Mouse (Mus musculus) heart, adult 18-20 months (tissue): ENCODE measurements around the gene Chac2. TPM values are rescaled to one million over a fixed set of nuclear protein-coding genes. Genes with fewer than 3 reads are reported as not detected.
"Not testable (repeated sequence)": the region's sequence is repeated elsewhere in the genome, so short reads cannot be mapped to it uniquely, and the experiment has no call there.

Source experiments
- DNase-seq, 2 experiments: peaks; one replicate each; pipeline ENCODE4 v3.0.0; 2021 to 2022; ENCODE audit warnings: mixed read lengths in 1 of 2
- long read RNA-seq, 2 experiments: library from polyadenylated mRNA; stranded (forward); transcript quantifications; one replicate each; pipeline ENCODE4 v2.0.0; 2021
- total RNA-seq, 2 experiments: library from RNA; stranded (reverse); gene quantifications; 2 replicates each; pipeline ENCODE4 v1.2.3; 2021

Chac2 gene
- 10 to 100 TPM; 23.7 to 30.7 TPM for total RNA-seq
- long read RNA-seq, experiment 1, transcript Chac2-201 (2 exons, 1,018 nt): minor isoform, 8 of 32 reads
- long read RNA-seq, experiment 1, transcript Chac2-202 (3 exons, 1,315 nt): major isoform, 23 of 32 reads
- long read RNA-seq, experiment 1, partial matches to known transcripts: 1 of 32 reads
- long read RNA-seq, experiment 1, other reads (novel, unspliced or antisense): 0 of 32 reads
- long read RNA-seq, experiment 2, transcript Chac2-202 (3 exons, 1,315 nt): major isoform, 11 of 18 reads
- long read RNA-seq, experiment 2, transcript Chac2-201 (2 exons, 1,018 nt): minor isoform, 5 of 18 reads
- long read RNA-seq, experiment 2, partial matches to known transcripts: 2 of 18 reads
- long read RNA-seq, experiment 2, other reads (novel, unspliced or antisense): 0 of 18 reads

- peak; percentile 90 for DNase-seq
These were observed at the start of gene Chac2 for GRCm38 (mm10) chr11:30985877-30986624. TSS of gene Chac2 (minus strand) at chr11:30986350.

GRCm38 (mm10) chr11:31034958-31035357, 48.8 kb upstream of the Chac2 start:
- DNase-seq: no peak

- not testable (repeated sequence) for DNase-seq
These were observed 31.3 kb upstream of the Chac2 start for GRCm38 (mm10) chr11:31017466-31017865.

GRCm38 (mm10) chr11:31009668-31010067, 23.5 kb upstream of the Chac2 start:
- not testable (repeated sequence) for DNase-seq

GRCm38 (mm10) chr11:31001169-31001908, 15.2 kb upstream of the Chac2 start:
- peak in 1 of 2 experiments; percentile 18 for DNase-seq

- DNase-seq: no peak
These were observed 13.9 kb upstream of the Chac2 start for GRCm38 (mm10) chr11:31000028-31000427.

GRCm38 (mm10) chr11:30998704-30999103, 12.6 kb upstream of the Chac2 start:
- DNase-seq: no peak

GRCm38 (mm10) chr11:30998199-30998598, 12.0 kb upstream of the Chac2 start:
- no peak for DNase-seq

- DNase-seq: no peak
These were observed 10.5 kb upstream of the Chac2 start for GRCm38 (mm10) chr11:30996670-30997069.

- DNase-seq: no peak
These were observed 471 bp upstream of the Chac2 start for GRCm38 (mm10) chr11:30986625-30987017.

- DNase-seq: no peak
These were observed 913 bp downstream of the Chac2 start for GRCm38 (mm10) chr11:30985237-30985636.

- DNase-seq: peak; percentile 89 to 92
These were observed 31.8 kb downstream of the Chac2 start, which contains the start of gene Erlec1 for GRCm38 (mm10) chr11:30954279-30954725. TSS of gene Erlec1 (minus strand) at chr11:30954335.

GRCm38 (mm10) chr11:30953469-30954154, 32.5 kb downstream of the Chac2 start:
- peak; percentile 54 to 60 for DNase-seq

- no peak for DNase-seq
These were observed 33.3 kb downstream of the Chac2 start for GRCm38 (mm10) chr11:30952829-30953228.

- DNase-seq: no peak
These were observed 42.6 kb downstream of the Chac2 start for GRCm38 (mm10) chr11:30943522-30943921.

GRCm38 (mm10) chr11:30928498-30928897, 57.7 kb downstream of the Chac2 start:
- DNase-seq: no peak

- no peak for DNase-seq
These were observed 58.1 kb downstream of the Chac2 start for GRCm38 (mm10) chr11:30928079-30928478.
